Mouse (Mus musculus): ENCODE data around the gene Mettl27.

The Mettl27 gene

GRCm38 (mm10) chr5:134985633-134986297, 53.6 kb downstream of the Mettl27 start, which contains the start of gene Cldn3:
Gene Cldn3 (plus strand): TSS chr5:134986214.
- no peak for DNase-seq (ENCODE audit: low read depth, low spot score)

- no peak for DNase-seq (ENCODE audit: low read depth, low spot score)
These were observed 54.4 kb downstream of the Mettl27 start for GRCm38 (mm10) chr5:134986298-134987268.

GRCm38 (mm10) chr5:134989166-134989565, 57.0 kb downstream of the Mettl27 start:
- no peak for DNase-seq (ENCODE audit: low read depth, low spot score)

GRCm38 (mm10) chr5:134989741-134990140, 57.6 kb downstream of the Mettl27 start:
- no peak for DNase-seq (ENCODE audit: low read depth, low spot score)
